Mouse (Mus musculus) layer of hippocampus, postnatal 14 days (tissue): ENCODE data around the gene Itpripl1. TPM values are rescaled to one million over a fixed set of nuclear protein-coding genes. Genes with fewer than 3 reads are reported as not detected.
A peak's percentile ranks its signal among the peaks of the same experiment; 100 is the strongest.
"Not testable (repeated sequence)": the region's sequence is repeated elsewhere in the genome, so short reads cannot be mapped to it uniquely, and the experiment has no call there.

Experiments used
- DNase-seq, 2 experiments: peaks; one replicate each; pipeline ENCODE4 v3.0.0; 2021 to 2022; ENCODE audit warnings: low spot score in 2 of 2, mixed read lengths in 1 of 2
- long read RNA-seq, 2 experiments: library from polyadenylated mRNA; stranded (forward); transcript quantifications; one replicate each; pipeline ENCODE4 v2.0.0; 2021
- total RNA-seq, 2 experiments: library from RNA; stranded (reverse); gene quantifications; 2 replicates each; pipeline ENCODE4 v1.2.3; 2021

Itpripl1 gene
- total RNA-seq: 1 to 10 TPM; 3.3 to 7.1 TPM
- long read RNA-seq, experiment 1, partial matches to known transcripts: 0 of 2 reads
- long read RNA-seq, experiment 1, other reads (novel, unspliced or antisense): 0 of 2 reads
- long read RNA-seq, experiment 2: 0 reads

- peak; percentile 13 to 27 for DNase-seq
These were observed at the start of gene Itpripl1 for GRCm38 (mm10) chr2:127143158-127144063. Itpripl1 (minus strand) TSS chr2:127143442.

GRCm38 (mm10) chr2:127189574-127189973 is 46.3 kb upstream of the Itpripl1 start:
- DNase-seq: no peak

GRCm38 (mm10) chr2:127182598-127183381 is 39.5 kb upstream of the Itpripl1 start:
- peak; percentile 82 to 93 for DNase-seq

GRCm38 (mm10) chr2:127166261-127166660 is 23.0 kb upstream of the Itpripl1 start:
- peak in 1 of 2 experiments; percentile 83 for DNase-seq

GRCm38 (mm10) chr2:127165675-127166074 is 22.4 kb upstream of the Itpripl1 start:
- no peak for DNase-seq

- no peak for DNase-seq
These were observed 2.5 kb upstream of the Itpripl1 start for GRCm38 (mm10) chr2:127145699-127146098.

- DNase-seq: no peak
These were observed 575 bp downstream of the Itpripl1 start for GRCm38 (mm10) chr2:127142577-127143157.

GRCm38 (mm10) chr2:127142031-127142430 is 1.2 kb downstream of the Itpripl1 start:
- DNase-seq: no peak

GRCm38 (mm10) chr2:127140011-127140410 is 3.2 kb downstream of the Itpripl1 start:
- DNase-seq: peak in 1 of 2 experiments; percentile 23

GRCm38 (mm10) chr2:127139605-127140004 is 3.6 kb downstream of the Itpripl1 start:
- DNase-seq: no peak

- no peak for DNase-seq
These were observed 4.1 kb downstream of the Itpripl1 start for GRCm38 (mm10) chr2:127139094-127139493.

- no peak for DNase-seq
These were observed 4.8 kb downstream of the Itpripl1 start for GRCm38 (mm10) chr2:127138449-127138848.

- DNase-seq: no peak
These were observed 5.3 kb downstream of the Itpripl1 start for GRCm38 (mm10) chr2:127137838-127138420.

GRCm38 (mm10) chr2:127136979-127137378 is 6.3 kb downstream of the Itpripl1 start:
- DNase-seq: peak; percentile 19 to 43

- not testable (repeated sequence) for DNase-seq
These were observed 8.0 kb downstream of the Itpripl1 start for GRCm38 (mm10) chr2:127135255-127135654.

- DNase-seq: peak; percentile 89 to 91
These were observed 9.4 kb downstream of the Itpripl1 start, which contains the start of gene Ncaph for GRCm38 (mm10) chr2:127133621-127134461. Ncaph (minus strand) TSS chr2:127133954.

GRCm38 (mm10) chr2:127131353-127131752 is 11.9 kb downstream of the Itpripl1 start:
- no peak for DNase-seq

GRCm38 (mm10) chr2:127128926-127129325 is 14.3 kb downstream of the Itpripl1 start:
- no peak for DNase-seq

GRCm38 (mm10) chr2:127121591-127122235 is 21.5 kb downstream of the Itpripl1 start:
- no peak for DNase-seq
